Mouse (Mus musculus) embryonic facial prominence, embryonic 11.5 days (tissue): Measurements from ENCODE around the gene Tnrc6b. TPM values are rescaled to one million over a fixed set of nuclear protein-coding genes. Genes with fewer than 3 reads are reported as not detected.

ENCODE experiments used
- ATAC-seq: fragments of 200-750 bp; cut with Nextera tagmentation; replicated peaks from 2 replicates; pipeline ENCODE4 v1.8.0; 2017; ENCODE audit warnings: low read depth; ENCODE audit not compliant: insufficient number of reproducible peaks, low FRiP score, low TSS enrichment
- DNase-seq: peaks from one replicate; pipeline ENCODE4 v3.0.0-alpha.2; 2015; ENCODE audit warnings: low spot score
- H3K27ac ChIP-seq: fragments of 300-500 bp; sonication (generic); replicated peaks from 2 replicates; pipeline ENCODE4 v1.5.1; 2014; ENCODE audit warnings: mild to moderate bottlenecking, low read depth, low read length, control low read depth
- H3K27me3 ChIP-seq: fragments of 300-500 bp; sonication (generic); 2 replicates; pipeline ENCODE4 v1.6.1; 2014; ENCODE audit warnings: mild to moderate bottlenecking, low read length, moderate library complexity, mixed read lengths; ENCODE audit not compliant: control insufficient read depth, insufficient read depth
- H3K36me3 ChIP-seq: fragments of 300-500 bp; sonication (generic); replicated peaks from 2 replicates; pipeline ENCODE4 v1.6.1; 2014; ENCODE audit warnings: low read depth, mild to moderate bottlenecking, low read length, moderate library complexity, mixed read lengths; ENCODE audit not compliant: control insufficient read depth, insufficient read depth
- H3K4me1 ChIP-seq: fragments of 300-500 bp; sonication (generic); 2 replicates; pipeline ENCODE4 v1.6.1; 2014; ENCODE audit warnings: low read length, mixed read lengths; ENCODE audit not compliant: control insufficient read depth, insufficient read depth
- H3K4me2 ChIP-seq: fragments of 300-500 bp; sonication (generic); 2 replicates; pipeline ENCODE4 v1.6.1; 2014; ENCODE audit warnings: low read depth, mild to moderate bottlenecking, control low read depth, low read length, moderate library complexity
- H3K4me3 ChIP-seq: fragments of 300-500 bp; sonication (generic); 2 replicates; pipeline ENCODE4 v1.5.1; 2014; ENCODE audit warnings: low read depth, low read length, control low read depth
- H3K9ac ChIP-seq: fragments of 300-500 bp; sonication (generic); replicated peaks from 2 replicates; pipeline ENCODE4 v1.6.1; 2014; ENCODE audit warnings: mild to moderate bottlenecking, control low read depth, low read length
- H3K9me3 ChIP-seq: fragments of 300-500 bp; sonication (generic); replicated peaks from 2 replicates; pipeline ENCODE4 v1.6.1; 2016; ENCODE audit warnings: mild to moderate bottlenecking, low read length, inconsistent platforms, mixed read lengths; ENCODE audit not compliant: control insufficient read depth
- WGBS: fragments of 180-500 bp; shearing (Covaris S2); extraction: QIAGEN DNeasy Blood & Tissue Kit; methylation state at CpG from one replicate; pipeline ENCODE4 v1.1.7; 2014; 5-methylcytosine and 5-hydroxymethylcytosine counted together
- polyA plus RNA-seq: library from polyadenylated mRNA; unstranded; fragments of >200 nt; fragmentation: Nextera tagmentation; extraction: Ambion mirVana; gene quantifications from 2 replicates; pipeline ENCODE4 v1.2.1, GENCODE M21; 2014

The Tnrc6b gene
- polyA plus RNA-seq, 1 experiment from 2014 or later, result 11.5 TPM

- ATAC-seq, result no peak
- no peak overlapping the region for H3K4me2 ChIP-seq
- H3K4me1 ChIP-seq, result no peaks in the 10 kb centered on the region
- no peak overlapping the region for H3K4me3 ChIP-seq
- no peak for DNase-seq
- H3K36me3 ChIP-seq, result no peaks in the 10 kb centered on the region
- no peaks in the 10 kb centered on the region for H3K9me3 ChIP-seq
- 90% methylated on average over 3 of the region's 3 CpGs for WGBS
- no peaks in the 10 kb centered on the region for H3K27me3 ChIP-seq
- no peak overlapping the region for H3K9ac ChIP-seq
- no peak overlapping the region for H3K27ac ChIP-seq
Observed at GRCm38 (mm10) chr15:80744667-80745422, 33.7 kb downstream of the Tnrc6b start.

GRCm38 (mm10) chr15:80748979-80749378, 37.9 kb downstream of the Tnrc6b start:
- Histone ChIP-seq H3K4me1 (no peaks in the 10 kb centered on the region), H3K4me3 (no peak overlapping the region), H3K9ac (no peak overlapping the region), H3K27ac (no peak overlapping the region), H3K36me3 (no peaks in the 10 kb centered on the region), H3K27me3 (no peaks in the 10 kb centered on the region), H3K4me2 (no peak overlapping the region), H3K9me3 (no peaks in the 10 kb centered on the region)
- ATAC-seq (no peak), DNase-seq (no peak)
- WGBS, result 72% methylated on average over 5 of the region's 5 CpGs

- H3K4me2 ChIP-seq, result no peak overlapping the region
- whole genome bisulfite sequencing, result 75% methylated on average over 6 of the region's 6 CpGs
- no peak overlapping the region for H3K9ac ChIP-seq
- no peaks in the 10 kb centered on the region for H3K27me3 ChIP-seq
- no peak overlapping the region for H3K4me3 ChIP-seq
- no peaks in the 10 kb centered on the region for H3K9me3 ChIP-seq
- H3K27ac ChIP-seq, result no peak overlapping the region
- no peaks in the 10 kb centered on the region for H3K4me1 ChIP-seq
- ATAC-seq, result no peak
- H3K36me3 ChIP-seq, result no peaks in the 10 kb centered on the region
- no peak for DNase-seq
Observed at GRCm38 (mm10) chr15:80753351-80753750, 42.2 kb downstream of the Tnrc6b start.

- H3K36me3 ChIP-seq, result no peaks in the 10 kb centered on the region
- 80% methylated on average over 1 of the region's 1 CpGs for WGBS
- no peaks in the 10 kb centered on the region for H3K9me3 ChIP-seq
- no peak for DNase-seq
- H3K27me3 ChIP-seq, result no peaks in the 10 kb centered on the region
- H3K4me3 ChIP-seq, result no peak overlapping the region
- no peak overlapping the region for H3K27ac ChIP-seq
- H3K9ac ChIP-seq, result no peak overlapping the region
- no peak for ATAC-seq
- H3K4me1 ChIP-seq, result no peaks in the 10 kb centered on the region
- H3K4me2 ChIP-seq, result no peak overlapping the region
Observed at GRCm38 (mm10) chr15:80754103-80754502, 43.0 kb downstream of the Tnrc6b start.

- no peak for ATAC-seq
- Histone ChIP-seq H3K36me3 (no peaks in the 10 kb centered on the region), H3K4me3 (no peak overlapping the region), H3K4me2 (no peak overlapping the region), H3K27me3 (no peaks in the 10 kb centered on the region), H3K27ac (no peak overlapping the region), H3K4me1 (no peaks in the 10 kb centered on the region), H3K9ac (no peak overlapping the region), H3K9me3 (no peaks in the 10 kb centered on the region)
- WGBS, result 88% methylated on average over 9 of the region's 9 CpGs
- DNase-seq, result no peak
Observed at GRCm38 (mm10) chr15:80759451-80759850, 48.3 kb downstream of the Tnrc6b start.

GRCm38 (mm10) chr15:80760504-80760903, 49.4 kb downstream of the Tnrc6b start:
- 85% methylated on average over 3 of the region's 3 CpGs for WGBS

GRCm38 (mm10) chr15:80760935-80761334, 49.8 kb downstream of the Tnrc6b start:
- no peak overlapping the region for H3K9ac ChIP-seq
- ATAC-seq, result no peak
- H3K27ac ChIP-seq, result no peak overlapping the region
- no peak for DNase-seq
- no peaks in the 10 kb centered on the region for H3K4me1 ChIP-seq
- H3K4me2 ChIP-seq, result no peak overlapping the region
- no peaks in the 10 kb centered on the region for H3K36me3 ChIP-seq
- H3K4me3 ChIP-seq, result no peak overlapping the region
- no peaks in the 10 kb centered on the region for H3K9me3 ChIP-seq
- H3K27me3 ChIP-seq, result no peaks in the 10 kb centered on the region
- WGBS, result 72% methylated on average over 8 of the region's 8 CpGs

More at GRCm38 (mm10) chr15:80760504-80760903, 49.4 kb downstream of the Tnrc6b start:
- Histone ChIP-seq H3K9me3 (no peaks in the 10 kb centered on the region), H3K27ac (no peak overlapping the region), H3K4me1 (no peaks in the 10 kb centered on the region), H3K9ac (no peak overlapping the region), H3K4me2 (no peak overlapping the region), H3K36me3 (no peaks in the 10 kb centered on the region), H3K4me3 (no peak overlapping the region), H3K27me3 (no peaks in the 10 kb centered on the region)
- ATAC-seq (no peak), DNase-seq (no peak)

GRCm38 (mm10) chr15:80762621-80763020, 51.5 kb downstream of the Tnrc6b start:
- Histone ChIP-seq H3K27me3 (no peaks in the 10 kb centered on the region), H3K36me3 (no peaks in the 10 kb centered on the region), H3K4me2 (no peak overlapping the region), H3K4me3 (no peak overlapping the region), H3K27ac (no peak overlapping the region), H3K4me1 (no peaks in the 10 kb centered on the region), H3K9me3 (no peaks in the 10 kb centered on the region), H3K9ac (no peak overlapping the region)
- 90% methylated on average over 4 of the region's 4 CpGs for WGBS
- DNase-seq (no peak), ATAC-seq (no peak)
